Mouse (Mus musculus): ENCODE data around the gene Fndc3b. TPM values are rescaled to one million over a fixed set of nuclear protein-coding genes. Genes with fewer than 3 reads are reported as not detected.

Gene Fndc3b
- polyA plus RNA-seq, 1 experiment from 2014 or later: 13.2 TPM

GRCm38 (mm10) chr3:27573458-27573857, 137.6 kb downstream of the Fndc3b start:
- Histone ChIP-seq H3K4me3 (ENCODE audit: low read depth, low read length) (no peak overlapping the region), H3K36me3 (ENCODE audit: control insufficient read depth, insufficient read depth) (no peaks in the 10 kb centered on the region; the same call in 1 of the 2 replicates), H3K4me2 (ENCODE audit: low read depth, low read length) (no peak overlapping the region), H3K9ac (ENCODE audit: low read depth, low read length) (no peak overlapping the region), H3K27me3 (ENCODE audit: control insufficient read depth, insufficient read depth, low read depth, low read length) (no peaks in the 10 kb centered on the region), H3K27ac (ENCODE audit: low read length) (no peak overlapping the region), H3K9me3 (replicated peaks; ENCODE audit: control insufficient read depth, low read length) (no peaks in the 10 kb centered on the region), H3K4me1 (ENCODE audit: control insufficient read depth, low read depth, low read length) (peaks cover 6% of the 10 kb centered on the region)
- 61% methylated on average over 11 of the region's 11 CpGs for WGBS (ENCODE audit: insufficient replicate concordance)
- ATAC-seq (ENCODE audit: low read depth): peak; percentile 39; the same call in 1 of the 2 replicates

- H3K9me3 ChIP-seq (replicated peaks; ENCODE audit: control insufficient read depth, low read length): no peaks in the 10 kb centered on the region
- no peak overlapping the region for H3K4me3 ChIP-seq (ENCODE audit: low read depth, low read length)
- H3K27ac ChIP-seq (ENCODE audit: low read length): no peak overlapping the region
- WGBS (ENCODE audit: insufficient replicate concordance): 48% methylated on average over 6 of the region's 6 CpGs
- no peak overlapping the region for H3K9ac ChIP-seq (ENCODE audit: low read depth, low read length)
- H3K36me3 ChIP-seq (ENCODE audit: control insufficient read depth, insufficient read depth): no peaks in the 10 kb centered on the region; the same call in 1 of the 2 replicates
- H3K4me2 ChIP-seq (ENCODE audit: low read depth, low read length): no peak overlapping the region
- H3K4me1 ChIP-seq (ENCODE audit: control insufficient read depth, low read depth, low read length): peaks cover 6% of the 10 kb centered on the region
- ATAC-seq (ENCODE audit: low read depth): no peak
- H3K27me3 ChIP-seq (ENCODE audit: control insufficient read depth, insufficient read depth, low read depth, low read length): no peaks in the 10 kb centered on the region
These were observed 138.8 kb downstream of the Fndc3b start for GRCm38 (mm10) chr3:27572305-27572704.

GRCm38 (mm10) chr3:27565314-27565713, 145.8 kb downstream of the Fndc3b start:
- Histone ChIP-seq H3K4me2 (ENCODE audit: low read depth, low read length) (no peak overlapping the region), H3K36me3 (ENCODE audit: control insufficient read depth, insufficient read depth) (no peaks in the 10 kb centered on the region), H3K27me3 (ENCODE audit: control insufficient read depth, insufficient read depth, low read depth, low read length) (no peaks in the 10 kb centered on the region), H3K9ac (ENCODE audit: low read depth, low read length) (no peak overlapping the region), H3K9me3 (replicated peaks; ENCODE audit: control insufficient read depth, low read length) (no peaks in the 10 kb centered on the region), H3K27ac (ENCODE audit: low read length) (no peak overlapping the region), H3K4me1 (ENCODE audit: control insufficient read depth, low read depth, low read length) (no peaks in the 10 kb centered on the region; the same call in 1 of the 2 replicates), H3K4me3 (ENCODE audit: low read depth, low read length) (no peak overlapping the region)
- no peak for ATAC-seq (ENCODE audit: low read depth)
- 67% methylated on average over 4 of the region's 4 CpGs for WGBS (ENCODE audit: insufficient replicate concordance)

GRCm38 (mm10) chr3:27563047-27563624, 148.0 kb downstream of the Fndc3b start:
- Histone ChIP-seq H3K27ac (ENCODE audit: low read length) (no peak overlapping the region), H3K4me3 (ENCODE audit: low read depth, low read length) (no peak overlapping the region), H3K27me3 (ENCODE audit: control insufficient read depth, insufficient read depth, low read depth, low read length) (no peaks in the 10 kb centered on the region), H3K4me1 (ENCODE audit: control insufficient read depth, low read depth, low read length) (peaks cover 2% of the 10 kb centered on the region), H3K9ac (ENCODE audit: low read depth, low read length) (no peak overlapping the region), H3K36me3 (ENCODE audit: control insufficient read depth, insufficient read depth) (no peaks in the 10 kb centered on the region), H3K4me2 (ENCODE audit: low read depth, low read length) (no peak overlapping the region), H3K9me3 (replicated peaks; ENCODE audit: control insufficient read depth, low read length) (no peaks in the 10 kb centered on the region)
- 63% methylated on average over 5 of the region's 5 CpGs for WGBS (ENCODE audit: insufficient replicate concordance)
- no peak for ATAC-seq (ENCODE audit: low read depth)

- Histone ChIP-seq H3K4me3 (ENCODE audit: low read depth, low read length) (no peak overlapping the region), H3K9me3 (replicated peaks; ENCODE audit: control insufficient read depth, low read length) (no peaks in the 10 kb centered on the region), H3K9ac (ENCODE audit: low read depth, low read length) (no peak overlapping the region), H3K4me1 (ENCODE audit: control insufficient read depth, low read depth, low read length) (peaks cover 2% of the 10 kb centered on the region), H3K36me3 (ENCODE audit: control insufficient read depth, insufficient read depth) (no peaks in the 10 kb centered on the region), H3K27me3 (ENCODE audit: control insufficient read depth, insufficient read depth, low read depth, low read length) (no peaks in the 10 kb centered on the region), H3K4me2 (ENCODE audit: low read depth, low read length) (no peak overlapping the region), H3K27ac (ENCODE audit: low read length) (no peak overlapping the region; the same call in 1 of the 2 replicates)
- 59% methylated on average over 3 of the region's 3 CpGs for WGBS (ENCODE audit: insufficient replicate concordance)
- ATAC-seq (ENCODE audit: low read depth): no peak
These were observed 148.6 kb downstream of the Fndc3b start for GRCm38 (mm10) chr3:27562476-27562875.

GRCm38 (mm10) chr3:27561921-27562320, 149.2 kb downstream of the Fndc3b start:
- ATAC-seq (ENCODE audit: low read depth): no peak
- Histone ChIP-seq H3K4me2 (ENCODE audit: low read depth, low read length) (no peak overlapping the region), H3K9ac (ENCODE audit: low read depth, low read length) (no peak overlapping the region), H3K36me3 (ENCODE audit: control insufficient read depth, insufficient read depth) (no peaks in the 10 kb centered on the region), H3K9me3 (replicated peaks; ENCODE audit: control insufficient read depth, low read length) (no peaks in the 10 kb centered on the region), H3K27me3 (ENCODE audit: control insufficient read depth, insufficient read depth, low read depth, low read length) (no peaks in the 10 kb centered on the region), H3K4me1 (ENCODE audit: control insufficient read depth, low read depth, low read length) (peaks cover 2% of the 10 kb centered on the region), H3K4me3 (ENCODE audit: low read depth, low read length) (no peak overlapping the region), H3K27ac (ENCODE audit: low read length) (no peak overlapping the region)
- WGBS (ENCODE audit: insufficient replicate concordance): 72% methylated on average over 2 of the region's 2 CpGs

- WGBS (ENCODE audit: insufficient replicate concordance): 50% methylated on average over 4 of the region's 4 CpGs
- H3K4me1 ChIP-seq (ENCODE audit: control insufficient read depth, low read depth, low read length): peaks cover 2% of the 10 kb centered on the region
- no peaks in the 10 kb centered on the region for H3K27me3 ChIP-seq (ENCODE audit: control insufficient read depth, insufficient read depth, low read depth, low read length)
- H3K4me2 ChIP-seq (ENCODE audit: low read depth, low read length): peak overlapping the region; percentile 20; the same call in 1 of the 2 replicates
- peak overlapping the region; percentile 42; the same call in 1 of the 2 replicates for H3K27ac ChIP-seq (ENCODE audit: low read length)
- peak; percentile 70 for ATAC-seq (ENCODE audit: low read depth)
- no peaks in the 10 kb centered on the region for H3K9me3 ChIP-seq (replicated peaks; ENCODE audit: control insufficient read depth, low read length)
- no peak overlapping the region for H3K9ac ChIP-seq (ENCODE audit: low read depth, low read length)
- 0 out of 2 replicates have a peak, but pooled peaks cover 3% of the 10 kb centered on the region for H3K36me3 ChIP-seq (ENCODE audit: control insufficient read depth, insufficient read depth)
- H3K4me3 ChIP-seq (ENCODE audit: low read depth, low read length): no peak overlapping the region
These were observed 151.8 kb downstream of the Fndc3b start for GRCm38 (mm10) chr3:27559316-27559715.

- Histone ChIP-seq H3K27ac (ENCODE audit: low read length) (peak overlapping the region; percentile 34), H3K27me3 (ENCODE audit: control insufficient read depth, insufficient read depth, low read depth, low read length) (no peaks in the 10 kb centered on the region), H3K36me3 (ENCODE audit: control insufficient read depth, insufficient read depth) (0 out of 2 replicates have a peak, but pooled peaks cover 3% of the 10 kb centered on the region), H3K4me1 (ENCODE audit: control insufficient read depth, low read depth, low read length) (peaks cover 2% of the 10 kb centered on the region), H3K9me3 (replicated peaks; ENCODE audit: control insufficient read depth, low read length) (no peaks in the 10 kb centered on the region), H3K9ac (ENCODE audit: low read depth, low read length) (no peak overlapping the region), H3K4me3 (ENCODE audit: low read depth, low read length) (no peak overlapping the region), H3K4me2 (ENCODE audit: low read depth, low read length) (no peak overlapping the region; the same call in 1 of the 2 replicates)
- peak; percentile 60; the same call in 1 of the 2 replicates for ATAC-seq (ENCODE audit: low read depth)
- WGBS (ENCODE audit: insufficient replicate concordance): 54% methylated on average over 4 of the region's 4 CpGs
These were observed 153.8 kb downstream of the Fndc3b start for GRCm38 (mm10) chr3:27557100-27558004.

Measured in liver, embryonic 16.5 days (tissue).